Mouse (Mus musculus) kidney, adult 8-10 months (tissue): ENCODE measurements around the gene Ranbp17.

Experiments used
- DNase-seq, 2 experiments: peaks; one replicate each; pipeline ENCODE4 v3.0.0; 2022

Ranbp17 gene

DNA sequence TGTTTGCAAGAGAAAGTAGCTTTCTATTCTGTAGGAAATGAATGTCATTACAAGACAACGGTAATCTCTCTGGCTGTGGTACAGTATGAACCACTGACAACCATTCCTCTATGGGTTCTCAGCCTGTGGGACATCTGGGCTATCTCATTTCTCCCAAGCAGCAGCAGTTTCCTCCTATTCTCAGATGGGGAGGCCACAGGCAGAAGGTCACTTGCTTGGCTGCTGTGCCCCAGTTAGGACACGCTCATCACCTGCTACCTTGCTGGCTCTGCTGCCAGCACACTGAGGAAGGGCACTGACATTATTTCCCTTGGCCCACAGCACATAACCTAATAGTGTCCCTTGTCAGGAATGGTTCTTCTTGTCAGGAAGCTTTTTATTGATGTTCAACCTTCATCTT is 285.4 kb downstream of the Ranbp17 start:
- no peak for DNase-seq

DNA sequence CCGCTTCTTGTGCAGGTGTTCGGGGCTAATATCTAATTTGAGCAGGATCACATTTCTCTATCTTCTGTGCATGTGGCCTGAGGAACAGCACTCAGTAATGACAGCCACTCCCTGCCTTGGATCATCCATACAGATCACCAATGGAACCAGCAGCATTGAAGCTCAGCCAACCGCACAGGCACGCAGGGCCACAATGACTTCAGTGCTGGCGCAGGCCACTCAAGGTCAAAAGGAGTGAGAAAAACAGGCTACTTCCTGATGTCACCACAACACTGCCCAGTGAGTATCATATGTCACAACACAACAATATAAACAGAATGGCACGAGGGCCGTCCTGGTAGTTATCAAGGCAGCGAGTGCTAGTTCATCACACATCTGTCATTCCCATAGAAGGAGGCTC is 287.0 kb downstream of the Ranbp17 start:
- no peak for DNase-seq

DNA sequence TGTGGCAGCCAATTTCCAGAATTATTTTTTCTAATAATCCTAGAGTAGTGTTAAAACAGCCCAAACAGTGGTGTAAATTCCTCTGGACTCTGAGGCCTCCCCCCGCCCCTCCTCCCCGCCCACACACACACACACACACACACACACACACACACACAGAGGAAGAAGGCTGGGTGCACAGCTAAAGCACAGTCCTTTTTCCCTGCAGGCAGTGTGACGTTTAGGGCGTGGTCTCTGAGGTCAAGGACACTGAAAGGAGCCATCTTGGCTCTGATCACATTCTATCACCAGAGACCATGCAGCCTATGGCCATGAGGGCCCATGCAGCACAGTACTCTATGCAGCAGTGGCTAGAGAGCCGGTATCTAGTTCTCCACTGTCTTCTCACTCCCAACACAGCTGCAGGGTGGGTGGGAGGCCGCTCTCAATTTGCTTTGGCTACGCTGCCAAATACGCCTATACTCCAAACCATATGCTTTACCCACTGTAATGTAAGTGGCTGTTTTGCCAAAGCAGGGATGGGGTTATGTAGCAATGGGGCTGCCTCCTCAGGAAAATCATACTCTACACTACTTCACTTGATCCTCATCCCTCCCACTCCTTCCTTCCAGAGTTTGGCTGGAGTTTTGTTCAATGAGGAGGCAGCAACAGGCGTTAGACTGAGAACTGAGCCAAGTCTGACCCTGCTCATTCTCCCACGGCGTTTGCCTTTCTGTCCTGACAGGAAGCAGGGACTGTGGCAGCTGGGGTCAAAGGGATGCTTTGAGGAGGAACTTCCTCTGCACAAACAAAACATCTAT is 291.8 kb downstream of the Ranbp17 start:
- no peak for DNase-seq

DNA sequence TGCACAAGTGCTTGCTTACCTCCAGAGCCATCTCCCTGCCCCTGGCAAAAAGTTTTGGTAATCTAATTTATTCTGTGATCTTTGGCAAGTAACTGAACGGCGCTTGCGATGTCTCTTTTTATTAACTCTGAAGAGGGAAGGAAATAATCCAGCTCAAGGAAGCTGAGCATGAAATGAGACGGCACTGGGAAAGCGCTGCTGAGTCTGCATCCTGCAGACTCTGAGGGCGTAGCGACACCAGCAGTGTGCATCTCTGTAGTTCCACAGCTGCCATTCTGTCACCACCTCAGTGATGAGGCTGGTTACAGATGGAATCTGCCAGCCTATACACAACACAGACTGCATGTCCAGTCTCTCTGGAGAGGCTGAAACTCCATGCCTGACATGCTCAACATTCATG is 292.8 kb downstream of the Ranbp17 start:
- no peak for DNase-seq

DNA sequence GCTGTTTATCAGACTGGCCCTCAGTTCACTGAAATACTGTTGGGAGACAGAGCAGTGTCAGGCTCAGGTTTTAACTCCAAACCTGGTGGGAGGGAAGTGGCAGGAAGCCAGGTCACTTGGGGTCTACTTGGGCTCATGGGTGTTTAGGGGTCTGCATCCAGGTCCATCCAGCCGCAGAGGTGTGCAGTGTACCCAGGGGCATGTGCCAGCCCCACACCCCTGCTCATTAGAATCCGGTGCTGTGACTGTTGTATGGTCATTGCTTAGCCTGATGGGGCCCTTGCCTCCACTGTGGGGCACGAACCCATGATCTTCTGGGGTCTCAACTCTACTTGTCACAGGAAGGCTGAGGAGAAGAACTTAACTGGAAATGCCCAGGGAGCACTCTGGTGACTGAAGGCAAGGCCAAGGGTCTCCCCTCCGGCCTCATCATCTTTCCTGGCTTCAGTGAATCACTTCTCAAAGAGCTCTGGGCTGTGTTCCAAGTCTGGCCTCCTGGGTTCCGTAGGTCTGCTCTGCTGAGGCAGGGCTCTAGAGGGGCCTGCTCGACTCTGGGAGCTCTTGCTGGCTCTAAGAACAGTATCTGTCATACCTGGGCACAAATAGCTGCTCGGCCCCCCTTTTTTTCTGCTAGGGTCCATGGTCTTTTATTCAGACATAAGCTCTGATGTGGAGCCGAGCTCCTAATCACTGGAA is 296.0 kb downstream of the Ranbp17 start:
- DNase-seq: no peak

DNA sequence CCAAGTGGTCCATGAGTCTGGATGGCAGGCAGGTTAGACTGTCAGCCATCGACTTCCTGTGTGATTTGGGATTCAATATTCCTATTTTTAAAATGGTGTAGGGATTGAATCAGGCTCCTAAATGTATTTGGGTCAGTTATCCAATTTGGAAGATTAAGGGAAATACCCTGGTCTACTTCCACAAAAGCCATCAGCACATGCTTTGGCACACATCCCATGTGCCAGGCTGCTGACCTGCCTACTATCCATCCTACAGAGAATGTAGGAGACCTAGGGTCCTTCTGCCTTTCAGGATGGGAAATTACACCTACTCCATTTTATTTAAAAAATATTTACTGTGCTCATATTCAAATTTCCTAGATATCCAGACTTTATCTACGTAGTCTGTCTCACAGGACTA is 306.1 kb downstream of the Ranbp17 start:
- DNase-seq: no peak

DNA sequence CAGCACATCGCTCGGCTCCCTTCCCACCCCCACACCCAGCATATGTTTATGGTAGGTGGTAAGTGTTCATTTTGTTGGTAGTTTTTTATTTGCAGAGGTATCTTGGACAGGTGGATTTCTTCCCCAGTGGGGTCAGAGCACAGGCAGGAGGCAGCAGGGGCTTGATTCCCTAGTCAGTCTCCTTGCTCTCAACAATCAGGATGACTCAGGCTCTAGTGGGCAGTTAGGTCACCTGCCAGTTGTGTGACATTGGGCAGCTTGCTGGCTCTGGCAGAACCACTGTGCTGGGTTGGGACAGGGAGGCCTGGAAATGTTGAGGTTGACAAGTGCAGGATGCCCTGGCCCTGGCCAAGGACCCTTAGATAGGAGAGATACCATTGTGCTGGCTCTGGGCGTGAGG is 308.6 kb downstream of the Ranbp17 start:
- DNase-seq: no peak

DNA sequence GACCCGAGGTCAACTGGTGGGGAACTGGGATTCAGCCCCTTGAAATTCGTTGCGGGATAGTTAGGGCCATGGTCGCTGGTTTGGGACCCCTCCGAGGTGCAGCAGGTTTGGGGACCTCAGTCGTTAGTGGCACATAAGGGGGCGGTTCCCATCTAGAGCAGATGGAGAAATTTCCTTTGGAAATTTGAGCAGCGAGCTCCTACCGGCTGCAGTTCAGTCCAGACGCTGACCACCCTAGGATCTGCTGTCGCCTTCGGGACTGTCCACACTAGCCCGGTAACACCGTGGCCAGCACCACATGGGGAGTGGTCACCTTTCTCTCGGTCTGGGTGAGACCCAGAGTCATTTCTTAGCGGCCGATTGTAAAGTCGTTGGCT is 309.2 kb downstream of the Ranbp17 start:
- DNase-seq: no peak

DNA sequence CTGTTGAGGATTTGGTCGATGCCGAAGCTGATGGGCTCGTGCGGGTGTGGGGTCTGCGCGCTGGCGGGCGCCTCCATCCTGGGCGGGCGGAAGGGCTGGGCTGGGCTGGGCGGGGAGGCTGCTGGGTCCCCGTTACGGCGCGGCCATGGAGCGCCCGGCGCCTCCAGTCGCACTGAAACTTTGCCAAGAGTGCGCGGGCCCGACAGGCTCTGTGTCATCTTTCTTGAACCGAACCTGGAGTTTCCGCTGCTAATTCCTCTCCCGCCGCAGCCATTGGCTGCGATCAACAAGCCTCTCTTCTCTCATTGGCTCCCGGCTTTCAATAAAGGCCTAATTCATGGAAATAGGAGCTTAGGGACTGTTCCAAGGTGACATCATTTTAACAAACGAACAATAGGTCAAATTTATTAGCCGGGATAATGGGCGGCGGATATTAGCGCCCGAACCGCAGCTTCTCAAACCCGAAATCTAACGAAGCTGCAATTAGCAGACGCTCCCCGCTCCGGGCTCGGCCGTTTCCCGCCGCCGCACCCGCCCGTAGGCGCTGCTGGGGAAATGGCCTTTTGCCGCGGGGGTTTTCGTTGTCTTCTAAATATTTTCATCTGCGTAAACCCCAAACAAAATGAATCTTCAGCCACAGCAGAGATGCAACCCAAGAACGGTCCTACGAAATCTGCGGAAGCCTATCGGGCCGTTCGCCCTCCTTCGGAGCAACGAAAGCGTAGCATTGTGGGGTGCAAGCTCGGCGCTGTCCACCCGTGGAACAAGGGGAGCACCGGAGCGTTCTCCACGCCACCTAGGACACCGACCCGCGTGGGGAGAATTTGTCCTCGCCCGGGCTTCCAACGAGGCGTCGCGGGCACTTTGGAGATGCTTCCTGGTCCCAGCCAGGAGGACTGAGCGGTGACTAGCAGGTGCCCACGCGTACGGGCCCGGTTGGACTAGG is 309.9 kb downstream of the Ranbp17 start, which contains the start of gene Tlx3:
Gene Tlx3 (minus strand): TSS at position 207 of the 946 bp plus-strand sequence.
- DNase-seq: peak in 1 of 2 experiments; percentile 9

DNA sequence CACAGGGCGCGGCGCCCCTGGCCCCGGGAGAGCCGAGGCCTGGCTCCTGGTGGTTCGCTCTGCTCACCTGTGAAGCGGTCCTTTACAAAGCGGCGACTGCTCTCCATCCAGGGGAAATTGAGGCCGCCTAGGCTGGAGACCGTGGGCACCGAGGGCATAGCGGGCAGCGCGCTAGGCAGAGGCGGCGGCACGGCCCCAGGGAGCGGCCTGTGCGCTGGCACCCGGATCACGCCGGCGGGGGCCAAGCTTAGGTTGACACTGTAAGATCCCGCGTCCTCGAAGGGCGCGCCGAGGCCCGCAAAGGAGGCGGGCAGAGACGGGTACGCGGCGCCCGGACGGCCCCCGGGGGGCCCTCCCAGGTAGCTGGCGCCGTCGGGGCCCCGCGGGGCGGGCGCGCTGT is 310.6 kb downstream of the Ranbp17 start:
- DNase-seq: no peak

DNA sequence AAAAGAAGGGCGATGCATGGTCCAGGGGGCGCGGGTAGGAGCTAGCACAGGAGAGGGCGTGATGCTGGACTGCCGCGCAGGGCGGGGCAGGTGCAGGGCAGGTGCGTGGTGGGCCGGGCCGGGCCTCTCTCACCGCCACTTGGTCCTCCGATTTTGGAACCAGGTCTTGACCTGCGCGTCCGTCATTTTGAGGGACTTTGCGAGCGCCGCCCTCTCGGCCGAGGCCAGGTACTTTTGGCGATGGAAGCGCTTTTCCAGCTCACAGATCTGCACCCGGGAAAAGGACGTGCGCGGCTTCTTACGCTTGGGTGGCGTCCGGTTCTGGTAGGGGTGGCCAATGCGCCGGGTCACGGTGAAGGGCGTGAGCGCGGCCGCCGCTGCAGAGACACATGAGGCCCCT is 311.2 kb downstream of the Ranbp17 start:
- DNase-seq: no peak

DNA sequence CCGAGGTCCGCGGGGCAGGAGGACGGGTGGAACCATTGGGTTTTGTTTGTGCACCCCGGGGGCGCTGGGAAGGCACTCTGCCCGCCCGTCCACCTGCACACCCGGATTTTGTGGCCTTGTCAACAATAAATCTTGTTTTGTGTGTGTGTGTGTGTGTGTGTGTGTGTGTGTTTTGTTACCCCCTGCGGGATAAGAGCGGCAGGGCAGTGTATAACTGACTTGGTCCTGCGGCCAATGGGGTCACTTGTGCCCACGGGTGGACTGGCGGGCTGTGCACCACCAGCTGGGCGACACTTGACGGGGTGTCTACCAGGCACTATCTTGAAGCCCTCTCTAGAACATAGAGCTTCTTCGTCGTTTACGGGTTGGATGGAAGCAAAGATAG is 311.9 kb downstream of the Ranbp17 start:
- DNase-seq: no peak

DNA sequence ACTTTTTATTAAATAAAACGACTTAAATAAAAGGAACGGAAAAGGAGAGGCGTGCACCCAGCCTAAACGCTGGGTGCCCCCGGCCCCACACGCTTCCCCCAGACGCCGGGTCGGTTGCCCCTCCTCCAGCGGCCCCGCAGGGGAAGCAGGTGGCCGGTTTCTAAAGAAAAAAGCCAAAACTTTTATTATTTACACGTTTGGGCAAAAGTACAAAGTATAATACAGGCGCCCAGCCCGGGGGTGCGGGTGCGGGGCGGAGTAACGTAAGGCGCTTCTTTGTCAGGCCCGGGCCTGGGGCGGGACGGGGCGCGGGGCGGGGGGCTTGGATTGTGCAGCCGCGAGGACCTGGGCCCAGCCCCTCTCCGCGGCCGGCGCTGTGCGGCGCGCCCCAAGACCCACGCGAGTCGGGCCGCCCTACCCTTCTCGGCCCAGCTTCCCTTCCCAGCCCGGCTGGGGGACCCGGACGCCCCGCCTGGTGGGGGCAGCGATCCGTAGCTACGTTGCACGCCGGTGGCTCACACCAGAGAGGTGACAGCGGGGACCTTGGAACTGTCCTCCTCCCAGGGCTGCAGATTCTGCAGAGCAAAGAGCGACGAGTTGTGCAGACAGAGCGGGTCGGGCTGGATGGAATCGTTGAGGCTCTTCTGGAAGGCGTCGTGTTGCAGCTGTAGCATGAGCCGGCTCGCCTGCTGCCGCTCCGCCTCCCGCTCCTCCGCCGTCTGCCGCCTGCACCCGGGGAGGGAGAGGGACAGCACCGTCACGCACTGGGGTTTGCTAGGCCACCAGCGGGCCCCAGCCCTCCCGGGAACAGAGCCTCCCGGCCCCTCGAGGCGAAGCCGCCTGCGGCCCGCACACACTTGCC is 312.6 kb downstream of the Ranbp17 start:
- peak in 1 of 2 experiments; percentile 4 for DNase-seq

DNA sequence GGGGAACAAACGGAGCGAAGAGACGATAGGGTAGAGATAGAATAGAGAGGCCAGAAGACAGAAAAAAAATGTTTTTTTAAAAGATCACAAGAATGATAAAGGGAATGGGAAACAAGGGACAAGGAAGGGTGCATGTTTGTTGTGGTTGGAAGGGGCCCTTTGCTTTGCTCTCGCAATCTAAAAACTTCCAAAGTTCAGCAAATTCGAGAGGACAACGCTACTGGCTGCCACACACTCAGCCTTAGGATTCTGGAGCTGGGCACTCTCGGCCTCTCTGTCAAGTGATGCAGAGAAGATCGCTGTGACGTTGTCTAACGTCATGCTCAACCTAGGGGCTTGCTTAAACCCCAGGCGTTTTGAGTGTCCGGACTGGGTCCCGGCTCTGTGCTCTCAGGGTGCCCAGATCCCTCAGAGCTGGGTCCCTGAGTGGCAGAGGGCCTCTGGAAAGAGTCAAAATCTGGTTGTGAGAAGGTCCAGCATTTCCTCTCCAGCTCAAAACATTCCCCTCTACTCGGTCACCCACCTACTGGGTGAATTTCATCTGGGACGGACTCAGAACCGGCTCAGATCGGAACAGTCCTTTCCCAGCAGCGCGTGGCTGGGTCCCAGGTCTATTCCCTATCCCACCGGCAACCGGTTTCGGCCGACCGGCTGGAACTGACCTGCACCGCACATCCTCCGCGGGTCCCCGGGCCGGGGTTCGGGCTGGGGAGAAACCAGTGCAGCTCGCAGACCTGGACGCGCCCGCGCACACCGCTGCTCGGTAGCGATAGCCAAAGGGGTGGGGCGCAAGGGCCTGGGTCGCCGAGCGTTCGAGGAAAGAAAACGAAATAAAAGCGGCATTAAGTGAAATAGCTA is 313.4 kb downstream of the Ranbp17 start:
- peak in 1 of 2 experiments; percentile 15 for DNase-seq

DNA sequence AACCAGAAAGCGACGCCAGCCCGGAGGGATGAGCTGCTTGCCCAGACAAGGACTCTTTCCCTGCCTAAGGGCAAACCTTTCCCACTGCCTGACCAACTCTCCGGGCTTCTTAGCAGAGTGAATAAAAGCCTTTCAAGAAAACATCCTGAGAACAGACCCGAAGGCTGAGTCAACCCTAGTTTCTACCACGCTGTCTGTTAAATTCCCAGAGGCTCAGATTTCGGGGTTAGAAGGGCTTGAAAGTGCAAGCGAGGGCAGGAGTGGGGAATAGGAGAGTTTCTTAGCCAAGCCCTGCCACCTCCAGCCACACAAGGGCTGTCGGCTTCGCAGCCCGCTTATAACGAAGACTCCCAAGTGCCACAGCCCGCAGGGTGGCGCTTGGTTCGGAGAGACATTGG is 314.4 kb downstream of the Ranbp17 start:
- no peak for DNase-seq

DNA sequence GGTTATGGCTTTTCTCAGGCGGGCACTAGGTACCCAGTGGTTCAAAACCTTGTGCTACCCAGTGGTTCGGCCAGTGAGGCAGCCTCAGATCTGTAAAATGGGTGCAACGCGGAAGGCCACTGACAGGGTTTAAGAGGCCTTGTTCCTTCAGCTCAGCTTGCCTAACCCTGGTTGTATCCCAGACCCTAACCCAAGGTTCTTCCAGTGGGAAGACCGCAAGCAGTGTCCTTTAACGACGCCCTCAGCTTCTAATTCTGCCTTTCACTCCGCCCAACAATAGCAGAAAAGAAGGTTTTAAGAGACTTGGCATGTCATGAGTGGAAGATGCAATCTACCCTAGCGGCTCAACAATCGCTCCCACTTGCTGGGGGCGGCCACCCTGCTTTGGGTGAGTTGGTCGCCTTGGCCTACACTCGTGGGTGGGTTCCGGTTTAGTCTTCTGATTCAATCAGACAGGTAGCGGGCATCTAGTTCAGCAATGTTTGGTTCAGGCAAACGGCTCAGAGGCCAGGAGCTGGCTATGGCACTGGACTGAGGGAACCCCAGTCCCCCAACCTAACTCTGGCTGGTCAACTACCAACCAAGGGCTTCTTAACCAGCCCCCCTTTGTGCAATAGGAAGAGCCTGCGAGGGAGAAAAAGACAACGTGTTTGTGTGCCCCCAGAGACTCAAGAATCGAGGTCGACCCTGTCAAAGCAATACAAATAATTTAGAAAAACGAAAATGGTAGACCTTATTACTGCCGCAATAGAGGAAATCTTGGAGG is 315.0 kb downstream of the Ranbp17 start:
- DNase-seq: no peak

DNA sequence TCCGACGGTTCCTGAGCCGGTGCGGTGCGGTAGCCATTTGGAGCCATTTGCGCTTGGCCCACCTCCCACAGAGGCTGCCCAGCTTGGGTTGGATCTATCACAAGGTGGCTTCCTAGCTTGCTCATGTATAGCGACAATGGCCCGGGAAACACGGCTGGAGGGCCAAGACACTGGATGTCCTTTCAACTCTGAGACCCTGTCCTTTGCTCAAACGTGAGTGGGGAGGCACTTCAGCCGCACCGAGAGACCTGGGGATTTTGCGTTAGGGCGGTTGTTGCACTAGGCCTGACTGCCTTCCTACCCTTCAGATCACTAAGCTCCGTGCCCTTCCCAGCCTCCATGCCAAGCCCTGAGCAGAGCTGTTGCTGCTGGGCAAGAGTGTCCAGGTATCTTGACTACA is 315.9 kb downstream of the Ranbp17 start:
- DNase-seq: no peak

DNA sequence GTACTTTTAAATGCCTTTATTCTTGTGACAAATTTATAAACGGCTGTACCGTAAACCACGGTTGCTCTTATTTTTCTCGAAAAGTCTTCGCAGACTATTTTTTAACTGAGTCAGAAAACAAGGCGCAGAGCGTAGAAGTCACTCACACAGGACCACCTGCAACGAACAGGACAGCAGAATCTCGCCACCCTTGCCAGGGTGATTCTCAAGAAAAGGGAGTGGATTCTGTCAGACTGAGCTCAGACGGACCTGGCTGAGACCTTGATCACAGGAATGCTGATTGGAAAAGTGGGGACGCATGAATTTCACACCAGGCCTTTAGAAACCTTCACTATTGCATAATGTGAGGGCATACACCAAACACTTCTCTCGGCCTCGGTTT is 316.4 kb downstream of the Ranbp17 start:
- DNase-seq: no peak

DNA sequence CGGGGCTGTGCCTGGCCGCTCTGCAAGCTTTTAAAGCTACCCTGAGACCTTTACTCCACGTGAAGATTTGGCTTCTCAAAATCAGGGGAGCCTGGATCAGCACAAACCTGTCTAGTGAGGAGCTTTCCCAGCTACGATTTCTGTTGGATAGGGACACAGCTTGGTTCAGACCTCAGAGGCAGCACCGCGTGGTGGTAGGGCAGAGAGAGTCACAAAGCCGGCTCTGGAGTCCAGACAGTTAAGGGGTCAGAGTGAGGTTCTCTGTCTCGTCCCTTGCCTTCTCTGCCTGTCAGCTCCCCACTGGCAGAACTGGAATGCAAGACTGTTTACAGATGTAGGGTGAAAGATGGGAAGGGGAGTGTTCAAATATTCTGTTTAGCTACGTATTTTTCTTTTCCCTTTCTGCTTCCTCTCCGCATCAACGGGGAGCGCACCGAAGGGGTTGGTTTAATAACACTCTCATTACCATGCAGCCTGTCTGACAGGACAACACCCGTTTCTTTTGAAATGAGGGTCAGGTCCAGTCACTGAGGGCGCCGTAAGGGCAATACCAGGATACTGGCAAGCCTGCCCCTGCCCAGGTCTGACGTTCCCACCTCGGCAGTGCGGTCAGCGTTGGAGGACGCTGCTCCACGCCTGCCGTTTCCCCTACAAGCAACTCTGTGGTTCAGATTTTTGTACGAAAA is 317.0 kb downstream of the Ranbp17 start:
- no peak for DNase-seq
